Mouse (Mus musculus): ENCODE results near the gene Cacna1e.

GRCm38 (mm10) chr1:154848683-154849579, 35.4 kb downstream of the Cacna1e start:
- TF ChIP-seq CTCF (IDR thresholded peaks at IDR 0.05; ENCODE audit: low read depth, low read length) (no peak), GATA1 (IDR thresholded peaks at IDR 0.05; ENCODE audit: borderline replicate concordance, low read length) (no peak), POLR2AphosphoS5 (IDR thresholded peaks at IDR 0.05; ENCODE audit: insufficient replicate concordance, low read depth, low read length) (no peak), GATA2 (IDR thresholded peaks at IDR 0.05; ENCODE audit: borderline replicate concordance, low read depth, low read length) (no peak)
